Mouse (Mus musculus) thymus, postnatal 0 days (tissue): Measurements from ENCODE around the gene Pcsk7. TPM values are rescaled to one million over a fixed set of nuclear protein-coding genes. Genes with fewer than 3 reads are reported as not detected.
A peak's percentile ranks its signal among the peaks of the same experiment; 100 is the strongest.

Experiments used
- DNase-seq: peaks from one replicate; pipeline ENCODE4 v3.0.0-alpha.2; 2015; ENCODE audit warnings: low spot score
- microRNA-seq: library from miRNA; unstranded; fragments of <30 nt; microRNA quantifications from one replicate; pipeline ENCODE4, GENCODE M21; 2016; ENCODE audit warnings: borderline number of aligned reads
- polyA plus RNA-seq: library from polyadenylated mRNA; unstranded; fragments of >200 nt; fragmentation: Nextera tagmentation; extraction: Ambion mirVana; gene quantifications from 2 replicates; pipeline ENCODE4 v1.2.1, GENCODE M21; 2015

The Pcsk7 gene
- polyA plus RNA-seq, 1 experiment from 2014 or later: 31.3 TPM

- DNase-seq: no peak
Observed at GRCm38 (mm10) chr9:45961855-45962254, 55.6 kb downstream of the Pcsk7 start.

- no peak for DNase-seq
Observed at GRCm38 (mm10) chr9:45963577-45963976, 57.3 kb downstream of the Pcsk7 start.

GRCm38 (mm10) chr9:45976884-45977283 lies 70.6 kb downstream of the Pcsk7 start:
- peak; percentile 34 for DNase-seq

Small RNA genes lying within 50 kb of the gene (microRNA-seq; reads per million reads assigned to microRNA genes)
- not detected for gene Mir7087

Other genes with a start within 250 kb of the Pcsk7 start
- gene Cep164, start 77.8 kb upstream of the Pcsk7 start, polyA plus RNA-seq: 22.5 and 24.0 TPM in 2 replicates
- gene Bace1, start 67.9 kb upstream of the Pcsk7 start, polyA plus RNA-seq: 8.0 and 10.3 TPM in 2 replicates
- gene Rnf214, start 414 bp downstream of the Pcsk7 start, polyA plus RNA-seq: 27.0 and 35.6 TPM in 2 replicates
- 13.0 and 16.2 TPM in 2 replicates for gene Tagln, start 29.6 kb downstream of the Pcsk7 start, polyA plus RNA-seq
- 58.0 and 64.2 TPM in 2 replicates for gene Sidt2, start 48.8 kb downstream of the Pcsk7 start, polyA plus RNA-seq
- gene Pafah1b2, start 106.2 kb downstream of the Pcsk7 start, polyA plus RNA-seq: 110 TPM in 2 replicates
- 6.3 and 9.4 TPM in 2 replicates for gene Sik3, start 106.3 kb downstream of the Pcsk7 start, polyA plus RNA-seq